23 mouse cellular contexts compared by ENCODE assay signal in the genomic region with DNA sequence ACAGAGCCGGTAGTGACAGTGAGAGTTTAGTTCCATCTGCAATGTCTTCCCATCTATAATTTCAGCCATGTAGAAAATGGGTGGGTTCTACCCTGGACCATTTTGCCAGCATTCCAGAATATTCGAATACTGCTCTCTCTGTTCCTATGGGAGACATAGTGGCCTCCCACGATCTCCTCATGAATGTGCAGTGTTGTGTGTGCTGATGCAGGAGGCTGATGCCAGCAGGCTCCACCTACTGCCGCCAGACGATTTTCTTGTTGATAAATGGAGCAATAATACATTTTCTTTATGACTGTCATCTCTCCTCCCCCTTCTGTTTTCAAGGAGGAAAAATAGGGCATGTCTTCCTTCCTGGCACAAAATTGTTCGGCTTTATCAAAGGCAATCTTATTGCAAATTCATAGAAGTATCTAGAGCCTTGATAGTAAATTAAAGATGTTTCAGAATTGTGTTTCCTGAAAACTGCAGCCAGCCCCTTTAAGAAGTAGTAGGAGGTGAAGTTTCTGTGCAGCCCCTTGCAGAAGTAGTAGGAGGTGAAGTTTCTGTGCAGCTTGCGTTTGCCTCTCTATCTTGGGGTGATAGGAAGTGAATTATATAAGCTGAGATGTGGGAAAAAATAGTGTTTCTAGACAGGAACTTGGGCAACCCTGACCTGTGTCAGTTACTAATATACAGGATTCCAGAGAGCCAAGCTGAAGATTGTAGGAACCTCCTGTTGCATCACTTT.
"Had no signal": no experiment of that assay in that cellular context is flagged by ENCODE, and none has a peak within 500 bp of the region (broad histone marks: within the 10 kb centered on the region; RNA-seq: fewer than 3 reads in every experiment).

No protein-coding gene starts in this region.

- H3K4me3 ChIP-seq: intestine, embryonic 15.5 days; kidney, embryonic 15.5 days; limb, embryonic 12.5 days; limb, embryonic 15.5 days; megakaryocyte, embryonic 14.5 days; midbrain, embryonic 10.5 days; midbrain, embryonic 13.5 days; myocyte; neural tube, embryonic 13.5 days had no signal

- DNase-seq: kidney, adult 11 months; kidney, adult 8-10 months; kidney, postnatal 10 days; kidney, postnatal 36 days; left cerebral cortex, postnatal 4 days; liver, postnatal 0 days; lung, embryonic 14.5 days; right cerebral cortex, postnatal 4 days; thymus, postnatal 25 days had no signal

- H3K27ac ChIP-seq: intestine, embryonic 15.5 days; kidney, embryonic 15.5 days; limb, embryonic 12.5 days; limb, embryonic 15.5 days; liver, embryonic 14.5 days; macrophage; midbrain, embryonic 10.5 days; midbrain, embryonic 13.5 days; neural tube, embryonic 13.5 days; stomach, postnatal 0 days had no signal

- ATAC-seq: intestine, embryonic 15.5 days; liver, postnatal 0 days; lung, postnatal 0 days; midbrain, embryonic 13.5 days; midbrain, embryonic 16.5 days had no signal
